Mouse (Mus musculus) liver, embryonic 14.5 days (tissue): ENCODE data around the gene Rps6kb2. TPM values are rescaled to one million over a fixed set of nuclear protein-coding genes. Genes with fewer than 3 reads are reported as not detected.

Source experiments
- ATAC-seq: fragments of 200-750 bp; cut with Nextera tagmentation; 2 replicates; pipeline ENCODE4 v1.8.0; 2017; ENCODE audit warnings: moderate number of reproducible peaks, mild to moderate bottlenecking, moderate library complexity; ENCODE audit not compliant: insufficient read depth
- DNase-seq, 3 experiments: peaks; one replicate each; pipeline ENCODE4 v3.0.0-alpha.2; 2012 to 2013; ENCODE audit warnings: low read depth in 3 of 3, low spot score in 3 of 3
- H3K27ac ChIP-seq: fragments of 300-500 bp; sonication (generic); 2 replicates; pipeline ENCODE4 v1.5.1; 2014; ENCODE audit warnings: moderate library complexity, mild to moderate bottlenecking, control low read depth, inconsistent platforms
- H3K27me3 ChIP-seq: fragments of 300-500 bp; sonication (generic); 2 replicates; pipeline ENCODE4 v1.6.1; 2014; ENCODE audit warnings: mild to moderate bottlenecking, low read length, moderate library complexity; ENCODE audit not compliant: control insufficient read depth, insufficient read depth
- H3K36me3 ChIP-seq: fragments of 300-500 bp; sonication (generic); replicated peaks from 2 replicates; pipeline ENCODE4 v1.6.1; 2014; ENCODE audit warnings: low read depth; ENCODE audit not compliant: control insufficient read depth, insufficient read depth
- H3K4me1 ChIP-seq, 2 experiments: fragments of 200-500 bp in 1 of 2; fragments of 300-500 bp in 1 of 2; sonication (generic) in 1 of 2; replicated peaks; 2 replicates each; pipeline ENCODE4 v1.6.1; 2012 to 2014; ENCODE audit warnings: antibody characterized with exemption in 1 of 2, inconsistent platforms in 1 of 2, low read length in 1 of 2; ENCODE audit not compliant: control insufficient read depth in 2 of 2, insufficient read depth in 2 of 2
- H3K4me2 ChIP-seq: fragments of 300-500 bp; sonication (generic); 2 replicates; pipeline ENCODE4 v1.6.1; 2014; ENCODE audit warnings: low read depth, mild to moderate bottlenecking, control low read depth, moderate library complexity
- H3K4me3 ChIP-seq, 2 experiments: fragments of 200-500 bp in 1 of 2; fragments of 300-500 bp in 1 of 2; sonication (generic) in 1 of 2; 2 replicates each; pipeline ENCODE4 v1.5.1; 2012 to 2014; ENCODE audit warnings: low read depth in 2 of 2, low read length in 2 of 2, mild to moderate bottlenecking in 2 of 2, control low read depth in 1 of 2, inconsistent platforms in 1 of 2, moderate library complexity in 1 of 2; ENCODE audit not compliant: insufficient read depth in 1 of 2
- H3K9ac ChIP-seq: fragments of 300-500 bp; sonication (generic); replicated peaks from 2 replicates; pipeline ENCODE4 v1.6.1; 2014; ENCODE audit warnings: mild to moderate bottlenecking, control low read depth, moderate library complexity
- H3K9me3 ChIP-seq: fragments of 300-500 bp; sonication (generic); 2 replicates; pipeline ENCODE4 v1.6.1; 2016; ENCODE audit warnings: low read length, mixed read lengths; ENCODE audit not compliant: control insufficient read depth
- CTCF ChIP-seq: IDR thresholded peaks from 2 replicates; pipeline ENCODE4 v1.5.1; 2016; ENCODE audit warnings: antibody characterized with exemption, low read depth, control low read depth
- EP300 ChIP-seq: IDR thresholded peaks from 2 replicates; pipeline ENCODE4 v1.6.1; 2016; ENCODE audit warnings: antibody characterized with exemption, low read depth
- WGBS: fragments of 180-500 bp; shearing (Covaris S2); extraction: QIAGEN DNeasy Blood & Tissue Kit; methylation state at CpG from one replicate; pipeline ENCODE4 v1.1.7; 2014; ENCODE audit not compliant: insufficient replicate concordance; 5-methylcytosine and 5-hydroxymethylcytosine counted together
- polyA plus RNA-seq, 2 experiments: library from polyadenylated mRNA; depleted of rRNA in 1 of 2; stranded (reverse) in 1 of 2; unstranded in 1 of 2; fragments of >200 nt; fragmentation: Nextera tagmentation in 1 of 2; extraction: Ambion mirVana in 1 of 2; gene quantifications; 2 replicates each; pipeline versions ENCODE4 v1.2.1 to v1.2.3; 2012 to 2014

The Rps6kb2 gene
- polyA plus RNA-seq, 2 experiments = 19.2 to 19.9 TPM

GRCm38 (mm10) chr19:4108535-4108934 is 54.6 kb downstream of the Rps6kb2 start:
- H3K36me3 ChIP-seq = no peaks in the 10 kb centered on the region
- no peak overlapping the region for H3K4me3 ChIP-seq
- no peak overlapping the region for H3K9ac ChIP-seq
- H3K9me3 ChIP-seq = no peaks in the 10 kb centered on the region
- ATAC-seq = no peak
- H3K4me2 ChIP-seq = no peak overlapping the region
- H3K4me1 ChIP-seq = peaks cover 3 to 9% of the 10 kb centered on the region in 2 experiments; a peak in 3 of 4 replicates
- no peak for DNase-seq
- no peaks in the 10 kb centered on the region for H3K27me3 ChIP-seq
- TF ChIP-seq EP300 (no peak), CTCF (no peak)
- WGBS = 78% methylated on average over 9 of the region's 9 CpGs
- no peak overlapping the region for H3K27ac ChIP-seq

- H3K9ac ChIP-seq = no peak overlapping the region
- no peaks in the 10 kb centered on the region for H3K4me1 ChIP-seq
- no peak for DNase-seq
- H3K4me2 ChIP-seq = no peak overlapping the region
- no peak overlapping the region for H3K27ac ChIP-seq
- H3K27me3 ChIP-seq = peaks cover 10% of the 10 kb centered on the region
- no peak overlapping the region for H3K4me3 ChIP-seq
- no peaks in the 10 kb centered on the region for H3K9me3 ChIP-seq
- H3K36me3 ChIP-seq = no peaks in the 10 kb centered on the region
- ATAC-seq = no peak
- 80% methylated on average over 14 of the region's 14 CpGs for whole genome bisulfite sequencing
- TF ChIP-seq EP300 (no peak), CTCF (no peak)
Observed at GRCm38 (mm10) chr19:4106654-4107053, 56.5 kb downstream of the Rps6kb2 start.

DNA sequence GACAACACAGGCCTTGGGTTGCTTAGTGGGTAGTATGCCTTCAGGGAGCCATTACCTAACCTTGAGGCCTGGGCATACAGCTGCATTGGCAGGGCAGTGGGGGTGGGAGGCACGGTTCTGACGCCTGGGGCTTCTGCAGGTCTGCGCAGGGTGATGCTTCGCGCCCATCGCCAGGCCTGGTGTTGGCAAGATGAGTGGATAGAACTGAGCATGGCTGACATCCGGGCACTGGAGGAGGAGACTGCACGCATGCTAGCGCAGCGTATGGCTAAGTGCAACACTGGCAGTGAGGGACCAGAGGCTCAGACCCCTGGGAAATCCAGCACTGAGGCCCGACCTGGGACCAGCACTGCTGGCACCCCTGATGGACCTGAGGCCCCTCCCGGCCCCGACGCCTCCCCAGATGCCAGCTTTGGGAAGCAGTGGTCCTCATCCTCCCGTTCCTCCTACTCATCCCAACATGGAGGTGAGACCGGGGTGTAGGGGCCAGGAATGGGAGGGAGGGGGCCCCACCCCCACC is 58.4 kb downstream of the Rps6kb2 start:
- peaks cover 28% of the 10 kb centered on the region for H3K27me3 ChIP-seq
- no peaks in the 10 kb centered on the region for H3K36me3 ChIP-seq
- H3K9ac ChIP-seq = no peak overlapping the region
- DNase-seq = no peak
- TF ChIP-seq EP300 (no peak), CTCF (no peak)
- H3K9me3 ChIP-seq = no peaks in the 10 kb centered on the region
- ATAC-seq = no peak
- no peak overlapping the region for H3K4me2 ChIP-seq
- WGBS = 82% methylated on average over 16 of the region's 16 CpGs
- no peak overlapping the region for H3K4me3 ChIP-seq
- H3K27ac ChIP-seq = no peak overlapping the region
- H3K4me1 ChIP-seq = peaks cover 3% of the 10 kb centered on the region in 2 experiments; a peak in 3 of 4 replicates

Other genes with a start within 250 kb of the Rps6kb2 start
Only the 30 nearest of the 32 such genes appear.
- gene Unc93b1, start 228.2 kb downstream of the Rps6kb2 start, polyA plus RNA-seq (2012; rRNA removed) = 19.8 and 22.8 TPM in 2 replicates
- gene Unc93b1, start 228.2 kb downstream of the Rps6kb2 start, polyA plus RNA-seq (2014; fragmentation: Nextera tagmentation; extraction: Ambion mirVana) = 14.7 and 15.1 TPM in 2 replicates
- 0.02 and 0.04 TPM in 2 replicates for gene Aldh3b3, start 204.7 kb downstream of the Rps6kb2 start, polyA plus RNA-seq (2012; rRNA removed)
- not detected in 2 replicates for gene Aldh3b3, start 204.7 kb downstream of the Rps6kb2 start, polyA plus RNA-seq (2014; fragmentation: Nextera tagmentation; extraction: Ambion mirVana)
- 0.32 and 0.33 TPM in 2 replicates for gene Aldh3b2, start 191.0 kb downstream of the Rps6kb2 start, polyA plus RNA-seq (2012; rRNA removed)
- 0.48 and 0.56 TPM in 2 replicates for gene Aldh3b2, start 191.0 kb downstream of the Rps6kb2 start, polyA plus RNA-seq (2014; fragmentation: Nextera tagmentation; extraction: Ambion mirVana)
- 10.8 and 11.1 TPM in 2 replicates for gene Acy3, start 176.8 kb downstream of the Rps6kb2 start, polyA plus RNA-seq (2012; rRNA removed)
- gene Acy3, start 176.8 kb downstream of the Rps6kb2 start, polyA plus RNA-seq (2014; fragmentation: Nextera tagmentation; extraction: Ambion mirVana) = 9.1 and 9.5 TPM in 2 replicates
- 0.37 and 0.50 TPM in 2 replicates for gene Tbx10, start 170.6 kb downstream of the Rps6kb2 start, polyA plus RNA-seq (2012; rRNA removed)
- gene Tbx10, start 170.6 kb downstream of the Rps6kb2 start, polyA plus RNA-seq (2014; fragmentation: Nextera tagmentation; extraction: Ambion mirVana) = 0.28 and 0.30 TPM in 2 replicates
- 2.1 and 2.9 TPM in 2 replicates for gene Nudt8, start 162.8 kb downstream of the Rps6kb2 start, polyA plus RNA-seq (2012; rRNA removed)
- 14.2 and 15.2 TPM in 2 replicates for gene Nudt8, start 162.8 kb downstream of the Rps6kb2 start, polyA plus RNA-seq (2014; fragmentation: Nextera tagmentation; extraction: Ambion mirVana)
- 0.65 and 0.73 TPM in 2 replicates for gene Gm49405, start 162.7 kb downstream of the Rps6kb2 start, polyA plus RNA-seq (2012; rRNA removed)
- gene Gm49405, start 162.7 kb downstream of the Rps6kb2 start, polyA plus RNA-seq (2014; fragmentation: Nextera tagmentation; extraction: Ambion mirVana) = 0.25 and 0.33 TPM in 2 replicates
- 1.8 and 2.2 TPM in 2 replicates for gene Doc2g, start 160.0 kb downstream of the Rps6kb2 start, polyA plus RNA-seq (2012; rRNA removed)
- gene Doc2g, start 160.0 kb downstream of the Rps6kb2 start, polyA plus RNA-seq (2014; fragmentation: Nextera tagmentation; extraction: Ambion mirVana) = 0.25 and 0.45 TPM in 2 replicates
- gene Ndufv1, start 150.5 kb downstream of the Rps6kb2 start, polyA plus RNA-seq (2012; rRNA removed) = 67.5 and 84.8 TPM in 2 replicates
- gene Ndufv1, start 150.5 kb downstream of the Rps6kb2 start, polyA plus RNA-seq (2014; fragmentation: Nextera tagmentation; extraction: Ambion mirVana) = 159 and 168 TPM in 2 replicates
- 230 and 274 TPM in 2 replicates for gene Gstp1, start 125.4 kb downstream of the Rps6kb2 start, polyA plus RNA-seq (2012; rRNA removed)
- gene Gstp1, start 125.4 kb downstream of the Rps6kb2 start, polyA plus RNA-seq (2014; fragmentation: Nextera tagmentation; extraction: Ambion mirVana) = 511 and 557 TPM in 2 replicates
- gene Gstp2, start 117.3 kb downstream of the Rps6kb2 start, polyA plus RNA-seq (2012; rRNA removed) = 6.6 and 7.9 TPM in 2 replicates
- gene Gstp2, start 117.3 kb downstream of the Rps6kb2 start, polyA plus RNA-seq (2014; fragmentation: Nextera tagmentation; extraction: Ambion mirVana) = 6.9 and 7.3 TPM in 2 replicates
- 78.5 and 87.0 TPM in 2 replicates for gene Gstp3, start 103.8 kb downstream of the Rps6kb2 start, polyA plus RNA-seq (2012; rRNA removed)
- gene Gstp3, start 103.8 kb downstream of the Rps6kb2 start, polyA plus RNA-seq (2014; fragmentation: Nextera tagmentation; extraction: Ambion mirVana) = 65.7 and 69.6 TPM in 2 replicates
- gene Cabp2, start 81.8 kb downstream of the Rps6kb2 start, polyA plus RNA-seq (2012; rRNA removed) = 0.16 and 0.17 TPM in 2 replicates
- gene Cabp2, start 81.8 kb downstream of the Rps6kb2 start, polyA plus RNA-seq (2014; fragmentation: Nextera tagmentation; extraction: Ambion mirVana) = 0.20 and 0.44 TPM in 2 replicates
- 52.5 and 64.8 TPM in 2 replicates for gene Cdk2ap2, start 66.2 kb downstream of the Rps6kb2 start, polyA plus RNA-seq (2012; rRNA removed)
- gene Cdk2ap2, start 66.2 kb downstream of the Rps6kb2 start, polyA plus RNA-seq (2014; fragmentation: Nextera tagmentation; extraction: Ambion mirVana) = 99.9 and 101 TPM in 2 replicates
- gene Pitpnm1, start 63.4 kb downstream of the Rps6kb2 start, polyA plus RNA-seq (2012; rRNA removed) = 6.1 and 7.1 TPM in 2 replicates
- gene Pitpnm1, start 63.4 kb downstream of the Rps6kb2 start, polyA plus RNA-seq (2014; fragmentation: Nextera tagmentation; extraction: Ambion mirVana) = 3.4 TPM in 2 replicates
- 28.8 and 33.2 TPM in 2 replicates for gene Aip, start 37.5 kb downstream of the Rps6kb2 start, polyA plus RNA-seq (2012; rRNA removed)
- 29.4 TPM in 2 replicates for gene Aip, start 37.5 kb downstream of the Rps6kb2 start, polyA plus RNA-seq (2014; fragmentation: Nextera tagmentation; extraction: Ambion mirVana)
- not detected in 2 replicates for gene Gpr152, start 23.6 kb downstream of the Rps6kb2 start, polyA plus RNA-seq (2012; rRNA removed)
- gene Gpr152, start 23.6 kb downstream of the Rps6kb2 start, polyA plus RNA-seq (2014; fragmentation: Nextera tagmentation; extraction: Ambion mirVana) = not detected in 2 replicates
- gene Cabp4, start 19.3 kb downstream of the Rps6kb2 start, polyA plus RNA-seq (2012; rRNA removed) = 0.03 and 0.15 TPM in 2 replicates
- not detected in 2 replicates for gene Cabp4, start 19.3 kb downstream of the Rps6kb2 start, polyA plus RNA-seq (2014; fragmentation: Nextera tagmentation; extraction: Ambion mirVana)
- gene Coro1b, start 14.7 kb downstream of the Rps6kb2 start, polyA plus RNA-seq (2012; rRNA removed) = 57.5 and 59.2 TPM in 2 replicates
- 57.5 and 62.2 TPM in 2 replicates for gene Coro1b, start 14.7 kb downstream of the Rps6kb2 start, polyA plus RNA-seq (2014; fragmentation: Nextera tagmentation; extraction: Ambion mirVana)
- 12.5 and 16.3 TPM in 2 replicates for gene Ptprcap, start 9.8 kb downstream of the Rps6kb2 start, polyA plus RNA-seq (2012; rRNA removed)
- 14.4 and 17.0 TPM in 2 replicates for gene Ptprcap, start 9.8 kb downstream of the Rps6kb2 start, polyA plus RNA-seq (2014; fragmentation: Nextera tagmentation; extraction: Ambion mirVana)
- 0.32 and 0.44 TPM in 2 replicates for gene Carns1, start 12.1 kb upstream of the Rps6kb2 start, polyA plus RNA-seq (2012; rRNA removed)
- 0.18 and 0.71 TPM in 2 replicates for gene Carns1, start 12.1 kb upstream of the Rps6kb2 start, polyA plus RNA-seq (2014; fragmentation: Nextera tagmentation; extraction: Ambion mirVana)
- 2.6 TPM in 2 replicates for gene Tbc1d10c, start 27.9 kb upstream of the Rps6kb2 start, polyA plus RNA-seq (2012; rRNA removed)
- gene Tbc1d10c, start 27.9 kb upstream of the Rps6kb2 start, polyA plus RNA-seq (2014; fragmentation: Nextera tagmentation; extraction: Ambion mirVana) = 2.5 and 4.0 TPM in 2 replicates
- 203 and 214 TPM in 2 replicates for gene Ppp1ca, start 28.7 kb upstream of the Rps6kb2 start, polyA plus RNA-seq (2012; rRNA removed)
- gene Ppp1ca, start 28.7 kb upstream of the Rps6kb2 start, polyA plus RNA-seq (2014; fragmentation: Nextera tagmentation; extraction: Ambion mirVana) = 432 and 447 TPM in 2 replicates
- 20.8 and 21.4 TPM in 2 replicates for gene Rad9a, start 38.3 kb upstream of the Rps6kb2 start, polyA plus RNA-seq (2012; rRNA removed)
- gene Rad9a, start 38.3 kb upstream of the Rps6kb2 start, polyA plus RNA-seq (2014; fragmentation: Nextera tagmentation; extraction: Ambion mirVana) = 14.3 and 16.8 TPM in 2 replicates
- 1.1 TPM in 2 replicates for gene Clcf1, start 50.9 kb upstream of the Rps6kb2 start, polyA plus RNA-seq (2012; rRNA removed)
- 0.42 and 0.43 TPM in 2 replicates for gene Clcf1, start 50.9 kb upstream of the Rps6kb2 start, polyA plus RNA-seq (2014; fragmentation: Nextera tagmentation; extraction: Ambion mirVana)
- gene AC109138.7, start 51.0 kb upstream of the Rps6kb2 start, polyA plus RNA-seq (2012; rRNA removed) = not detected in 2 replicates
- gene AC109138.7, start 51.0 kb upstream of the Rps6kb2 start, polyA plus RNA-seq (2014; fragmentation: Nextera tagmentation; extraction: Ambion mirVana) = not detected in 2 replicates
- 15.2 and 15.9 TPM in 2 replicates for gene Pold4, start 68.5 kb upstream of the Rps6kb2 start, polyA plus RNA-seq (2012; rRNA removed)
- 12.9 and 13.1 TPM in 2 replicates for gene Pold4, start 68.5 kb upstream of the Rps6kb2 start, polyA plus RNA-seq (2014; fragmentation: Nextera tagmentation; extraction: Ambion mirVana)
- gene Ssh3, start 105.8 kb upstream of the Rps6kb2 start, polyA plus RNA-seq (2012; rRNA removed) = 2.8 and 3.5 TPM in 2 replicates
- 1.3 and 1.4 TPM in 2 replicates for gene Ssh3, start 105.8 kb upstream of the Rps6kb2 start, polyA plus RNA-seq (2014; fragmentation: Nextera tagmentation; extraction: Ambion mirVana)
- 0.93 and 1.3 TPM in 2 replicates for gene Ankrd13d, start 119.8 kb upstream of the Rps6kb2 start, polyA plus RNA-seq (2012; rRNA removed)
- 0.45 and 0.66 TPM in 2 replicates for gene Ankrd13d, start 119.8 kb upstream of the Rps6kb2 start, polyA plus RNA-seq (2014; fragmentation: Nextera tagmentation; extraction: Ambion mirVana)
- 23.9 and 26.0 TPM in 2 replicates for gene Grk2, start 142.9 kb upstream of the Rps6kb2 start, polyA plus RNA-seq (2012; rRNA removed)
- gene Grk2, start 142.9 kb upstream of the Rps6kb2 start, polyA plus RNA-seq (2014; fragmentation: Nextera tagmentation; extraction: Ambion mirVana) = 9.4 and 10.8 TPM in 2 replicates